Mouse (Mus musculus): Measurements from ENCODE around the gene Gpatch11. TPM values are rescaled to one million over a fixed set of nuclear protein-coding genes. Genes with fewer than 3 reads are reported as not detected.

Gpatch11 gene
- total RNA-seq, 2 experiments from 2014 or later: 5.0 to 33.8 TPM

DNA sequence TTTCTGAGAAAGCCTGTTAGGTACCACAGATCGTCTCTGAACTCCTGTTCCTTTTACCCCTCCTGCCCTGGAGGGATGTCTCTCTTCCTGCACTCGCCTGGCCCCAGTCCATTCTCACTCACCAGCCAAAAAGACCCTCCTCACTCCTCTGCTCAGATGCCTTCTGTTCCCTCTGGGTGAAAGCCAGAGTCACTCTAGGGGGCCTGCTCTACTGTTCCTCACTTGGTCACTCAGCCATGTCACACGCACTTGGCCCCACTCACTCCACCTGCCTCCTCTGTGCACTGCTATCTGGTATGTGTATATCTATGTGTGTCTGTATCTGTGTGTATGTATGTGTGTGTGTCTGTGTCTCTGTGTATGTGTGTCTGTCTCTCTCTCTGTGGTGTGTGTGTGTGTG lies 53.8 kb downstream of the Gpatch11 start:
- 0 out of 2 replicates have a peak, but pooled peaks have one; percentile 38 for ATAC-seq (replicated peaks; ENCODE audit: low FRiP score, poor library complexity, severe bottlenecking)

DNA sequence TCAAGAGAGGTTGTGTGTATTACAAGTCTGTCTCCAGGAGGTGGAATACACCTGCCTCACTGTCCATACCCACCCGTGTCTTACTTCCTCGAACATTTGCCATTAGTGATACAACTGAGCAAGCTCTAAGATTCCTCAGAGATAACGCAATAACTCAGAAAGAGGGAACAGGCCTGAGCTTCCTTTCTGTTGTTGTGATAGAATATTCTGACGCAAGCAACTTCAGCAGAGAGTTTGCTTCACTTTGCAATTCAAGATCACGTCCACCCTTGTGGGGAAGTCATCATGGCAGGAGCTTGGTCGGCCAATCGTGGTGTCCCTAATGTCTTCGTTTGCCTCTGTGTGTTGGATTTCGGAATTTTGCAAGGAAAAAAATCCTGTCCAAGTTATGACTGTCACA lies 55.7 kb downstream of the Gpatch11 start:
- no peak for ATAC-seq (replicated peaks; ENCODE audit: low FRiP score, poor library complexity, severe bottlenecking)

DNA sequence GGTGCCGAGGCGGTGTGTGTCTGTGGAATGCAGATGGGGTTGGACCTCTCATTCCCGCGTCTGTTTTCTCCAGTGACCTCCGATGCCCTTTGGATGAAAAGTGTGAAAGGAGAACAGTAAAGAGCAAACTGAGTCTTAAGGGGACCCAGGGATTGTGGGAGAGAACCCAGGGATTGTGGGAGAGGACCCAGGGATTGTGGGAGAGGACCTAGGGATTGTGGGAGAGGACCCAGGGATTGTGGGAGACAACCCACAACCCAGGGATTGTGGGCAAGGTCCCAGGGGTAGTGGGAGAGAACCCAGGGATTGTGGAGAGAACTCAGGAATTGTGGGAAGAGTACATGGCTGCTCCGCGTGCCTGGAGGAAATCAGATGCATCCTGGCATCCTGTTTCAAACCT lies 59.6 kb downstream of the Gpatch11 start:
- ATAC-seq (replicated peaks; ENCODE audit: low FRiP score, poor library complexity, severe bottlenecking): no peak

DNA sequence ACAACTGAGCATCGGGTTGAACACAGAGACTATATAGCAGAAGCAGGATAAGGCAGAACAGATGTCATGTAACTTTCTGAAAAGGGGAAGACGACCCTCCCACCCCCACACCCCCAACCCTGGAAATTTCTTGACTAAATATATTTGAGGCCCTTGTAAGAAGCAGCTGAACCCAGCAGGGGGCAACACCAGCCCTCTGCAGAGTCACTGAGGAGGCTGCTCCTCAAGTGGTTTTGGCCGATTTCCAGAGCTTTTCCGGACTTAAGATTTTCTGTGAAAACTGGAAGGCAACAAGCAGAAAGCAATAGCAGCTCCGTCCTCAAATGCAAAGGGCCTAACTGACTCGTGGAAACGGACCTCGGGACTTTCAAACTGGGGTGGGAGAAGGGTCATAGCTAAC lies 60.0 kb downstream of the Gpatch11 start:
- no peak for ATAC-seq (replicated peaks; ENCODE audit: low FRiP score, poor library complexity, severe bottlenecking)

Other genes starting within 250 kb of the Gpatch11 start
- gene Strn, start 98.4 kb upstream of the Gpatch11 start, total RNA-seq (2015; ENCODE audit: low replicate concordance): 7.5 and 8.3 TPM in 2 replicates
- 13.9 and 14.9 TPM in 2 replicates for gene Strn, start 98.4 kb upstream of the Gpatch11 start, total RNA-seq (2017; ENCODE audit: low replicate concordance)
- gene Heatr5b, start 203 bp upstream of the Gpatch11 start, total RNA-seq (2015; ENCODE audit: low replicate concordance): 5.4 and 6.7 TPM in 2 replicates
- gene Heatr5b, start 203 bp upstream of the Gpatch11 start, total RNA-seq (2017; ENCODE audit: low replicate concordance): 6.1 and 7.1 TPM in 2 replicates
- 13.4 and 23.0 TPM in 2 replicates for gene Eif2ak2, start 47.0 kb downstream of the Gpatch11 start, total RNA-seq (2015; ENCODE audit: low replicate concordance)
- 50.1 and 55.8 TPM in 2 replicates for gene Eif2ak2, start 47.0 kb downstream of the Gpatch11 start, total RNA-seq (2017; ENCODE audit: low replicate concordance)
- gene Sult6b1, start 71.4 kb downstream of the Gpatch11 start, total RNA-seq (2015; ENCODE audit: low replicate concordance): not detected in 2 replicates
- gene Sult6b1, start 71.4 kb downstream of the Gpatch11 start, total RNA-seq (2017; ENCODE audit: low replicate concordance): 0.70 TPM in 1 of 2 replicates, not detected in the other
- gene Cebpzos, start 80.9 kb downstream of the Gpatch11 start, total RNA-seq (2015; ENCODE audit: low replicate concordance): 4.4 and 10.0 TPM in 2 replicates
- 14.8 TPM in 2 replicates for gene Cebpzos, start 80.9 kb downstream of the Gpatch11 start, total RNA-seq (2017; ENCODE audit: low replicate concordance)
- 12.9 and 15.0 TPM in 2 replicates for gene Cebpz, start 101.5 kb downstream of the Gpatch11 start, total RNA-seq (2015; ENCODE audit: low replicate concordance)
- 19.2 and 29.8 TPM in 2 replicates for gene Cebpz, start 101.5 kb downstream of the Gpatch11 start, total RNA-seq (2017; ENCODE audit: low replicate concordance)
- 5.0 and 23.0 TPM in 2 replicates for gene Ndufaf7, start 101.6 kb downstream of the Gpatch11 start, total RNA-seq (2015; ENCODE audit: low replicate concordance)
- gene Ndufaf7, start 101.6 kb downstream of the Gpatch11 start, total RNA-seq (2017; ENCODE audit: low replicate concordance): 8.4 and 8.7 TPM in 2 replicates
- gene Prkd3, start 185.2 kb downstream of the Gpatch11 start, total RNA-seq (2015; ENCODE audit: low replicate concordance): 9.8 and 10.0 TPM in 2 replicates
- gene Prkd3, start 185.2 kb downstream of the Gpatch11 start, total RNA-seq (2017; ENCODE audit: low replicate concordance): 9.4 and 11.3 TPM in 2 replicates
- gene Qpct, start 216.3 kb downstream of the Gpatch11 start, total RNA-seq (2015; ENCODE audit: low replicate concordance): 1.3 and 6.0 TPM in 2 replicates
- gene Qpct, start 216.3 kb downstream of the Gpatch11 start, total RNA-seq (2017; ENCODE audit: low replicate concordance): 0.14 and 0.77 TPM in 2 replicates